Mouse (Mus musculus): ENCODE measurements around the gene Nme9. TPM values are rescaled to one million over a fixed set of nuclear protein-coding genes. Genes with fewer than 3 reads are reported as not detected.

The Nme9 gene
- total RNA-seq (2022): under 1 TPM; 0.39 to 0.85 (median 0.62) TPM

DNA sequence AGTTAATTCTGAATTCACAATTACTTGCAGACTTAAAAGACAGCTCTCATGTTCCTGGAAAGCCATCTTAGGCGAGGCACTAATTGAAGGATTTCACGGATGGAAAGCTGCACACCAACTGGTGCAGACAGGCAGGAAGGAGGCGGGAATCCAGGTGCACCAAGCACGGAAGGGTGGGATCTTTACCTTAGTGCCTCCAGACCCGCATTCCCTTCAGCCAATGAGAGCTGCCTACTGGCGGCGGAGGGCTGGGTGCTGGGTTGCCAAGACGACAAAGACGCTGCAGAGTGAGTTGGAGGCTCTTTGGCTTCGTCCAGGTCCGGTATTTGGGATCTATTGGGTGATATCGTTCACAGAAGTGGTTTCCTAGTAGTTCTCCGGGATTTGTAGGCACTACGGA is at the start of gene Nme9:
Nme9 (plus strand) TSS at position 315 of the 400 bp plus-strand sequence.
- DNase-seq (ENCODE audit: low spot score in 2 of 2): no peak

DNA sequence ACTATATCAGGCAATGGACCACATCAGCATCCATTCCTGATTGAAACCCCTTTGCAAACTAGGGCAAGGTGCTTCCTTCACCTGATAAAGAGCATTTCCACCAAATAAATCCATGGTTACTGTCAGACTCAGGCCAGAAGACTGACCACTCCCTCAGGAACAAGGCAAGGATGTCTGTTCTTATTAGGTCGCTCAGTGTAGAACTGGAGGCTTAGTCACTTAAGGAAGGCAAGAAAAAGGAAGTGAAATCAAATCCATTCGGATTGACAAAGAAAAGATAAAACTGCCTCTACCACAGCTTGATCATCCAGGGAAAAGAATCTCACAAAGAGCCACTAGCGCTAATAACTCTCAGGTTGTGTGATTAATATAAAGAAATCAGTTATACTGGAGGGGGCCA is 42.0 kb upstream of the Nme9 start:
- no peak for DNase-seq (ENCODE audit: low spot score in 2 of 2)

DNA sequence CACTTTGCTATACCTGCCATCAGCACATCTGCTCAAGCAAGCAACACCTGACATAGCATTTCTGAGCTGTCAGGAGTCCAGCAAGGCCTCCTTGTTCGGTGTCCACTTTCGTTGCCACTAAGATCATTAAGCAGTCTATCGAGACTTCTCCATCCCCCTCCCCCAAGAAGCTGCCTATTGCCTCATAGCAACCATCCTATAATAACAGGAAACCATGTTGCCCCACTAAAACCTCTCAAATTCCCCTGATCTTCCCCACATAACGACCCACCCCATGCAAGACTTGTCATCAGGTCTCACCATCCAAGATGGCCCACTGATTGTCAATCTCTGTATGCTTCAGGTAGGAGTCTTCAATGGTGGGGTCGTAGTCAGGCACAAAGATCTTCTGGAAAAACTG is 40.2 kb upstream of the Nme9 start:
- no peak for DNase-seq (ENCODE audit: low spot score in 2 of 2)

DNA sequence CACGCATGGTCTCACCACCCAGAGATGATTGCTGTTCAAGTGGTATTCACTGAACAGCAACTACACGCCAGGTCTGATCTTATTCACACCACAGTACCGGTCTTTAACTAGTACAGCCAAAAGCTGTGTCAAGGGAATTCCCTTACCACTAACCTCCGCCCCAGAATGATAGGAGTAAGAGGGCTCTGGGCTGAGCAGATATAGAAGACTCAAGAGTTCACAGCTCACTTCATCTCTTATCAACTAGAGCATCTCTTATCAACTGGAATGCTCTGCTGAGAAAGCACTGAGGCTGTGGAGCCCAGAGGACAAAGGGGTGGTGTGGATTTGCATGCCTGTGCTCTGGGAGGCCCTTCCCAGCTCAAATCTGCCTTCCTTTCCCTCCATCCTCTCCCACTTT is 39.5 kb upstream of the Nme9 start:
- DNase-seq (ENCODE audit: low spot score in 2 of 2): no peak

DNA sequence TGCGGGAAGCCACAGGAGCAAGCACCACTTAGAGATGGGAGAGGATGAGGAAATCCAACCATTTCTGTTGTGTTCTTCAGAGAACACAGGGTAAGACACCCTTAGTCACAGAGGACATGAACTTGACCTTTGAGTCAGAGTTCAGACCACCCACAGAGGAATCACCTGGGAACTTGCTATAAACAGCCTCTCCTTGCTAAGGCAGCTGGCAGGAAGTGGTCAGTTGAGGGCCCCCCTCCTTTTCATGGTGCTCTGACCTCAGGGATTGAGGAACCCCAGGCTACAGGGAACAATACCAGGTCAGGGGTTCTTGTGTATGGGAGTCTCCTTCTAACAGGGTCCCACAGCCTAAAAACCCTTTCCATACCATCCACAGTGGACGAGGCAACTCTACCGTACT is 34.5 kb upstream of the Nme9 start:
- DNase-seq (ENCODE audit: low spot score in 2 of 2): no peak

DNA sequence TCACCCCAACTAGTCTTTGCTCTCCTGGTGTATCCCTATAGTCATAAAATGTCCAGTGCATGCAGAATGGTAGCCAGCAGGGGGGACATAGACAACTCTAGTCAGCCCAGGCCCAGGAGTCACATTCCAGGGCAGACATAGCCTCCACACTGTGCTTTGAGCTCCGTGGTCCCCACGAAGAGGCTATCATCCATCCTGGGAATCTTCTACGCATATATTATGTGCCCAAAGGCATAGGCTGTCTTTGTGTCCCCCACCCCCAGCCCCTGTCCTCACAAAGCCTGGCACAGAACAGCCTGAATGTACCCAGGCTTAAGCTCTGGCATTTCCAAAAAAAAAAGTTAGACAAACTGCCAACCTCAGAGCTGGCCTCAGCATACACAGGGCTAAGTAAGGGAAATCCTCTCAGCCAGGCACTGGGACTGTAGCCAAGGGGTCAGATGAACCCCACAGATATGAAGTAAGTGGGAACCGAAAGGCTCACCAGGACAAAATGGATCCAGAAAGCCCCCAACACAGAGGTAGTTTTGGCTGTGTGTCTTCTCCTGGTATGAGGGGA is 33.9 kb upstream of the Nme9 start:
- peak in 1 of 2 experiments; percentile 53 for DNase-seq (ENCODE audit: low spot score in 2 of 2)

DNA sequence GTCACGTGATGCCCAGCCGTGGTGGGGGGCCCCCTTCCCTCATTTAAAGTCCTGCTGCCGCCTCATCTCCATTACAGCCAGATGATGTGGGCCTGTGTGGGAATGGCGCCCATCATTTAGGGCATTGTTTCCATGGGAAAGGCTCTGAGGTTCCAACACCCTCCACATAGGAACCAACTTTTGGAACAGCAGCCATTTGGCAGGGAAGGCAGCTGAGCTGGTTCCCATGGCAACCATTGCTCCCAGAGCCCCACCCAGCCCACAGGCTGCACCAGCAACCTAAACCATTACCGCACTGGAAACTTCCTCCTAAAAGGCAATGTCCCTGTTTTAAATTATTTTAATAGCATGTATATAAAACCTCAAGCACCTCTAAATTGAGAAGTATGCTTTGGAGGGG is 32.9 kb upstream of the Nme9 start:
- peak; percentile 83 to 84 for DNase-seq (ENCODE audit: low spot score in 2 of 2)

DNA sequence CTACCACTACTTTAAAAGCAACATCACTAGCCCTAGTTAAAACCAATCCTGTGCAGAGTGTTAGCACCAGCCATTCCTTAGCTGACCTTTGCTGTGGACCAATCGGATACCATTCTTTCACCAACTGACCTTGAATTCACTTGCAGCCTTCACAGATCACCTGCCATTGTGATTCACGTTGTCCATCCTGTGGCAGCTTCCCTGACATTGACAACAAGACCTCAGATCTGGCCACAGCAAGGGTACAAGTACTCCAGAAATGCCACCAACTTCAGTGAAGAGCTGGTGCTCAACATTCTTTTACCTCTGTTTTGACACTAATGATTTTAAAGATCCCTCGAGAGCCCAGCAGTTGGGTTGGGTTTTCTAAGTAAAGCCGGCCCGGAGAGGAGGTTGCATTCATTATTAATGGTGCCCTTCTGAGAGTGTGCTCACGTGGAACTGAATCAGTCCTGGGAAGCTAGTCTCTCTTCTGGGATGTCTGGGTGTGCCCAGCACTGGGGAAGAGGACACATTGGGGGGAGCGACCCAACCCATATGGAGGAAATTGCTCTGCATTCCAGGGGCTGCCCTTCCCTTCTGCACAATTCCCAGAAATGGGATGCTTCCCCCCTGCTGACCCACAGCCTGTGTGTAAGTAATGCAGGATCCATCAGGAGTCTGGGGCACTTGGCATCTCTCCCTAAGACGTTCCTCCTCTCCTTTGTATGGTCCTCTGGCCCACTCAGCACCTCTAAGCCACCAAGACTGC is 31.1 kb upstream of the Nme9 start:
- DNase-seq (ENCODE audit: low spot score in 2 of 2): no peak

DNA sequence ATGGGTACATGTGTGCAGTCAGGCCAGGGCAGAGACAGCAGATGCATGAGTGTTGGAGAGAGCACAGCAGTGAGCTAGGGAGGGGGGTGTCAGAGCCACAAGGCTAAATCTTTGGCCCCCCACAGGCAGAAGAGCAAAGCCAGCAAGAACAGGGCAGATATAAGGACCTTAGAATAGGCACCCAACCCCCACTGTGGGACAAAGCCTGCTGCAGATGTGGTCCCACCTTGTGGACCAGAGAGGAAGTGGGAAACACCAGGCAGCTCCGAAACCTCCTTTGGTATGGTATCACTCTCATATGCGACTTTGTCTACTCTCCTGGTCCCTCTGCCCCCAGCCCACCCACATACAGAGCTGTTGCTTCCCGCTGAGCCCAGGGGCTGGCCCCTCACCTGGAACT is 29.4 kb upstream of the Nme9 start:
- no peak for DNase-seq (ENCODE audit: low spot score in 2 of 2)

DNA sequence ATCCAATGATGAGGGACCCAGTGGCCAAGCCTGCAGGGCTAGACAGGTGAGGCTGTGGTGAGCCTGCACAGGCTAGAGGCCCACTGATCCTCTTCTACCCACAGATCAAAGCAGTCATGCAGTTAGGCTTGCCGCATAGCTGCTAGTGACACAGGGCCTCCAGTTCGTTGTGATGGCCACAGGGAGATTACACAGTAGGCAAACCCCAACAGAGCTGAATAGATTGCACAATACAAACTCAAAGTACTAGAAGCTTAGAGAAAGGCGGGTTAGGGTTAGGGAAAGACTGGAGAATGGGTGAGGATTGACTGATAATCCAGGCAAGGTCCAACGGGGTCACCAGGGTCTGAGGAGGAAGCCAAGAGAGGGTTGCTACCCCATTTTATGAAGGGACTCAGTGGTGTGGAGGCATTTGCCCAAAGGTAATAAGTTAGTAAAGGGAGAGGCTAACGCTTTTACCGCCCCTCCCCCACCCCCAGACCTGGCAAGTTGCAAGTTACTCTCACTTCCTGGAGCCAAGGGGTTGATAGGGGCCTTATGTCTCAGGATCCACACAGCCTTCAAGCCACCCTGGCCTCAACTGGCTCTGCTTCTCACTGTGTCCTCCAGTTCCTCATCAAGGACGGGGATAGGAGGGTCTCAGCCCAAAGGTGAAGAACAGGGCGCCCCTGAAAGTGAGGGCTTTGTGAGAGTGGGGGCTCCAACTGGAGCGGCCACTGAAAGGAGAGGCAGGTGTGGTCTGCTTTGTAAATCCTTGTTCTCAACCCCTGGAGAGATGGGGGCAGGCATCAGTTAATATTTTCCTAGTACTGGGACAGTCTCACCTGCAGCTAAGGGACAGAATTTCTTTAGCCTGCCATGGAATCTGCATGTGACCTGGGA is 27.3 kb upstream of the Nme9 start:
- no peak for DNase-seq (ENCODE audit: low spot score in 2 of 2)

DNA sequence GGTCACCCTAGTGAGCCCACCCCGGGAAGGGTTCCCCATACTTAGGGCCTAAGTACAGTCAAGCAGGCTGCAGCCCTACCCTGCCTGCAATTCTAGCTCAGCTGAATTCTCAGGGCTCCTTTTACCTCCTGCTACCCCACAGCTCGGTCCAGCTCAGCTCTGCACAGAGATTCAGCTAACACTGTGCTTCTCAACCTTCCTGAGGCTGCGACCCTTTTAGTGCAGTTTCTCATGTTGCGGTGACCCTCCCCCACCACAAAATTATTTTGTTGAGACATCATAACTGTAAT is 26.8 kb upstream of the Nme9 start:
- no peak for DNase-seq (ENCODE audit: low spot score in 2 of 2)

DNA sequence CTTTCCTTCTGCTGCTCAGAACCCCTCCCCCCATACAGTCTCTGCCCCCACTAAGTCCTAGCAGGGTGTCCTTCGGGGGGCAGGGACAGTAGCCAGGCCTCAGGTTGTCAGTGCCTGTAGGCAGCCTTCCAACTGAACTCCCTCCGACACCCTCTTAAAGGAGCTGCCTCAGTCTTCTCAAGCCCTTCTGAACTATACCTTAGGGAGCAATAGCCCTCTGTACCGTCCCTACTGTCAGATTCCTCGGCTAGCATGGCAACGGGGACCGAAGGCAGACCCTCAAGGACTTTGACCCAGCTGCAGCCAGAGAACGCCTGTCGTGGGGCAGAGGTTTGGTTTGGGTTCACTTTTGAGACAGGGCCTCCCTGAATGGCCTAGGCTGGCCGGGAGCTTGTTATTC is 26.0 kb upstream of the Nme9 start:
- no peak for DNase-seq (ENCODE audit: low spot score in 2 of 2)

DNA sequence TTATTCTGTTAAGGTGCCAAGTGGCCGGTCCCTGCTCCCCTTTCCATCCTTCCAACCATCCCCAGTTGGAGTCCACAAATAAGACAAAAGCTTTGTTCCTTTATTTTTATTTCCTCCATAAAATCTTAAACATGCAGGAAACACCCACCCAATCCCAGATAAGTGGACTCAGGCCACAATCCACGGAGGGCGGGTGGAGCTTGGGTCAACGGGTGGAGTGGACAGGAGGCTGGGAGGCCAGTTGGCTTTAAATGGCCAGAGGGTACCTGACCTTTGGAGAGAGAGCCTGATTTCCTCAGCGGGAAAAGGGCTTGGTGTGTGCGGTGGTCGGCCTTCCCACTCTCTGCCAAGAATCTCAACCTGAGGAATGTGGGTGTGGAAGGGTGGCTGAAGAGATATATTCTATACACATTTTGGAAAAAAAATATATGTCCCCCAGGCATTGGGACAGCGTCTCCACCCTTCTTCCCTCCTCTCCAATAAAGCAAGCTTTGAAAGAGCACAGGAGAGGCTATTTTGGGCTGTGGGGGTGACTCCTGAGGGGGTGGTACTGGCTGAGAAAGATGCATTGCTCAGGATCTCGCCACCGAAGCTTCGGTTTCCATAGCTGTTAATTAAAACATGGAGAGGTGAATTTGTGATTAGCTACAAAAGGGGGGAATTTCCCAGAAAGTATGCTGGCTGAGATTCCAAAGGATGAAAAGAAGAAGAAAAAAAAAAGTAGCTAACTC is 22.5 kb upstream of the Nme9 start:
- no peak for DNase-seq (ENCODE audit: low spot score in 2 of 2)

DNA sequence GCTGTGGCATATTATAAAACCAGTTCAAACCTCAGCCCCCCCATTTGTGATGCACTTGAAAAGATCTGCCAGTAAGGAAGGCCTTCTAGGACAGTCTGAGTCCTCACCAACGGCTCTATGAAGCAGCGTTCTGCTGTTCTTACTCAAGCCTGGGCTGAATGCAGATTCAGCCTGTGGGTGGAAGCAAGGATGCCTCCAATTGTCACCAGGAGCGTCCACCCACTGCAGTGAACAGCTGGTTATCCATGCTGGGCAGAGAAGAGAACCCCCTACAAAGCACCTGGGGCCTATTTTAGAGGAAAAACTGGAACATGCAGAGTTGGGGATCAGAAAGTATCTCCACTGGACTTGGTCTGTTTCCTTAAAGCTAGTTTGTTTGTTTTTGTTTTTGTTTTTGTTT is 21.4 kb upstream of the Nme9 start:
- no peak for DNase-seq (ENCODE audit: low spot score in 2 of 2)

DNA sequence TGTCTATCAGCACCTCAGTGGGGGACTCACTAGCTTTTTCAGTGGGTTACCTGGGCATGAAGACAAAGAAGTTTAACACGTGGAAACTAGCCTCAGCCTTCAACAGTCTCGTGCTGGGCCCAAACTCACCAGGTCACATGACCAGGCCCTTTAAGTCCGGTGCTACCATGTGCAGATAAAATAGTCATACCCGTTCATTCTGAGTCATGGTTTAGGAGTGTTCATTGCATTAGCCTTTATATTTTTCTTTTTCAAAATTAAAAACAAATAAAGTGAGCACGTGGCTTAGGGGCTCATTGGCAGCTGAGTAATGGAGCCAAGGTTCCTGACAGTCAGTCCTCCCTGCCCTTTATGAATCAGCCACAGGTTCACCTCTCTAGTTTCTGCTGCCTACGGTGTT is 20.5 kb upstream of the Nme9 start:
- no peak for DNase-seq (ENCODE audit: low spot score in 2 of 2)

DNA sequence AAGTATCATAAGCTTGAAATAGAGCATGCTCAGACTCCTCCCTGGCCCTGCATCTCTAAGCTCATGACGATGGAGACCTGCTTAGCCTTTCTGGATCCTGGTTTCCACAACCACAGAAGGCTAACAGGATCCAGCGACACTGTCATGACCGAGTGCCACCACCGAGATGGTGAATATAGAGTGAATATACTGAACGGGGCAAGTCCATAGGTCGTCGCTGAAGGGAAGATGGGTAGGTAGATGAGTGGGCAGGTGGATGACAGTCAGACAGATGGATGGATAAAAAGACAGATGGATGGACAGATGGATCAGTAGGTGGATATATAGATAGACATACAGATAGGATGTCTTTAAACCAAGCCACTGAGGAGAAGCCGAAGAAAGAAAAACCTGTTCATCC is 19.9 kb upstream of the Nme9 start:
- DNase-seq (ENCODE audit: low spot score in 2 of 2): peak in 1 of 2 experiments; percentile 47

DNA sequence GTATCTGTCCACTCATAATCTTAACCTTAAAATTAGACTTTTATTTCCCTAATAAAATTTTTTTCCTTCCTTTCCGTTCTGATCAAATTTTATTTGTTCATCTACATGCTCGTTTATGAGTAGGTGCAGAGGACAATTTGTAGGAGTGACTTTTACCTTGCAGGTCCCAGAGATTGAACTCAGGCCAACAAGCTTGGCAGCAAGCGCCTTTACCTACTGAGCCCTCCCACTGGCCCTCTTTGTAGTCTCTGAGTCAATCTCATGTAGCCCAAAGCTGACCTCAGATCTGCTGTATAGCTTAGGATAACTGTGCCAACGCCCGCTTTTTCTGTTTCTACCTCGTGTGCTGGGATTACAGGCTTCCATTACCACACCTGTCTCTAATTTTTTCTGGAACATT is 19.3 kb upstream of the Nme9 start:
- no peak for DNase-seq (ENCODE audit: low spot score in 2 of 2)

DNA sequence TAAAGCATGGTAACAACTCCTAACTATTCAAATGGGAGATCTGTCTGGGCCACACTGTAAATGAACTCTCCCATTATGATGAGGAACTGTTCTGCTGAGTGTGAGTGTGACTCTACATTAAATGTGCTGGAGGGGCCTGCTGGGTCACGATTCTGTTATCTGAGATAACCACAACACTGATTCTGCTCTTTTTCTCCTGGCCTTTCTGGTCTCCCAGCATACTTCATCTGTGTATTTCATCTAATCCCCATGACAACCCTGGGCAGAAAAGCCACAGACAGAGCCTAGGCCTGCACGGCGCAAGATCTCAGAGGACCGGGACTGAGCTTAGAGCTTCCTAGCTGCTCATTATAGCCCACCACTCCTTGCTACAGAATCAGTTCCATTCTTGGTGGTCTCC is 18.8 kb upstream of the Nme9 start:
- no peak for DNase-seq (ENCODE audit: low spot score in 2 of 2)

DNA sequence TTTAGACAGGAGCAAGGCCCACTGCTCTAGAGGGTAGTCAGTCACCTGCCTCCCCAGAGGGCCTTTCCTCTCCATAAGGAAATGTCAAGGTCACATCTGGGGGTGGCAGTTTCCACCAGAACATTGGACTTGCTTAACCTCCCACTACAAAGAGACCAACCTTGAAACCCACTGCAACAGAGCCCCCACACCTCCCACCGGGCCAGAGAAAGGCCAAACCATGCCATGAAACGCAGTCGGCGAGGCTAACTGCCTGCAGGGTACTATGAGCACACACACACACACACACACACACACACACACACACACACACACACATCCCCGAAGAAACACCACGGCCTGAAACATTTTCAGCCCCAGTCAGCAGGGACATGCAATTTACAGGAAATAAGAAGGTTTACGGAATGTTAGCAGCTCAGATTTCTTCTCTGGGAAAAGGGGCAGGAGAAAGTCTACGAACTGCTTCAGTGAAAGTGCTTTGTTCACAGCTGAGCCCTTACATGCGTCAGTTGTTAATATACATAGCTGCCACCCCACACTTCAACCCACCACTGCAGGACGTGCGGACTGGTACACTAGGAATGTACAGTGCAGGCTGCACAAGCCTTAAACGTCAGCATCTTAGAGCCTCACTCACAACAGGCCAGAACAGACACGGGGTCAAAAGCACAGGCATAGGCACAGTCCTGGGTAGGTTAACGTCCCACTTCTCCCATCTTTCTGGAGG is 16.2 kb upstream of the Nme9 start:
- peak in 1 of 2 experiments; percentile 54 for DNase-seq (ENCODE audit: low spot score in 2 of 2)

DNA sequence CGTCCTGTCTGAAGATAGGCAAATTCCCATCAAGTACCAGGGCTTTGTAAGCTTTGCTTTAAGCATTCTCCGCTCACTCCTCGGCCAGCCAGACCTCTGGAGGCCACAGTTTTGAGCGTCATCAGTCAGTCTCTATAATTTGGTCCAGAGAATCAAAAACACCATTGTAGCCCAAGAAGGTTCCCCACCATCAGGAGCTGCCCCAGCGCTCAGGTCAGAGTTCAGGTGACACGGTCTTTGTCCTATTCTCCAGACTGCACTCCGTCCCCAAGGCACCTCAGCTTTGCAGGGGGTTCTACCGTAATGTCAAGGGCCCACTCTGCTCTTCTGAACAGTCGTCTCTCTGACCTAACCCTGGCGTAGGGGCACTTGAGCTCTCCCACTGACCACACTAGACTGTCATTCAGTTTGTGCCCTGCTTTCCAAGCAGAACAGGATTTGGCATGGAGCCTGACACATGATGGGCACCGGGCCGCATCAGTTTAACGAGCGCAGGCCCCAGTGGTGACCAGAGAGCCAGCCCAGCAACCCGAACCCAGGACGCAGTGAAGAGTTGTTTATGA is 15.6 kb upstream of the Nme9 start:
- DNase-seq (ENCODE audit: low spot score in 2 of 2): peak in 1 of 2 experiments; percentile 49

All from layer of hippocampus, adult 8-10 months (tissue).